Mouse (Mus musculus): ENCODE measurements around the gene Eno1. TPM values are rescaled to one million over a fixed set of nuclear protein-coding genes. Genes with fewer than 3 reads are reported as not detected.
"Not testable (repeated sequence)": the region's sequence is repeated elsewhere in the genome, so short reads cannot be mapped to it uniquely, and the experiment has no call there.

The Eno1 gene
- polyA plus RNA-seq, 1 experiment from 2014 or later: 1,859 TPM

GRCm38 (mm10) chr4:150281891-150282630 lies 45.5 kb downstream of the Eno1 start:
- Histone ChIP-seq H3K27ac (replicated peaks in 1 of 2; ENCODE audit: control insufficient read depth in 1 of 2, insufficient read depth in 1 of 2, low read depth in 2 of 2, low read length in 2 of 2) (peak overlapping the region; percentile 84 to 96), H3K27me3 (ENCODE audit: control insufficient read depth, insufficient read depth, low read length) (no peaks in the 10 kb centered on the region), H3K36me3 (ENCODE audit: control insufficient read depth, insufficient read depth, low read length) (no peaks in the 10 kb centered on the region), H3K4me3 (ENCODE audit: control insufficient read depth in 1 of 2, insufficient read depth in 1 of 2, low read depth in 1 of 2, low read length in 2 of 2) (peak overlapping the region; percentile 86 to 89), H3K4me1 (ENCODE audit: control insufficient read depth in 2 of 2, insufficient read depth in 2 of 2, low read length in 2 of 2) (peaks cover 7 to 28% of the 10 kb centered on the region in 2 experiments), H3K4me2 (ENCODE audit: low read length) (peak overlapping the region; percentile 71), H3K9me3 (ENCODE audit: control insufficient read depth, low read length) (no peaks in the 10 kb centered on the region), H3K9ac (ENCODE audit: low read length) (peak overlapping the region; percentile 99)
- WGBS: under 1% methylated on average over 32 of the region's 50 CpGs
- ATAC-seq (ENCODE audit: insufficient number of reproducible peaks, insufficient read depth, low FRiP score, low read depth): peak; percentile 37

- Histone ChIP-seq H3K27me3 (ENCODE audit: control insufficient read depth, insufficient read depth, low read length) (no peaks in the 10 kb centered on the region), H3K9ac (ENCODE audit: low read length) (peak overlapping the region; percentile 99), H3K27ac (replicated peaks in 1 of 2; ENCODE audit: control insufficient read depth in 1 of 2, insufficient read depth in 1 of 2, low read depth in 2 of 2, low read length in 2 of 2) (peak overlapping the region; percentile 62 to 96), H3K4me2 (ENCODE audit: low read length) (peak overlapping the region; percentile 71), H3K36me3 (ENCODE audit: control insufficient read depth, insufficient read depth, low read length) (no peaks in the 10 kb centered on the region), H3K4me3 (ENCODE audit: control insufficient read depth in 1 of 2, insufficient read depth in 1 of 2, low read depth in 1 of 2, low read length in 2 of 2) (peak overlapping the region; percentile 86 to 89), H3K4me1 (ENCODE audit: control insufficient read depth in 2 of 2, insufficient read depth in 2 of 2, low read length in 2 of 2) (peaks cover 7 to 28% of the 10 kb centered on the region in 2 experiments), H3K9me3 (ENCODE audit: control insufficient read depth, low read length) (no peaks in the 10 kb centered on the region)
- no peak for ATAC-seq (ENCODE audit: insufficient number of reproducible peaks, insufficient read depth, low FRiP score, low read depth)
- WGBS: 11% methylated on average over 5 of the region's 5 CpGs
Observed at GRCm38 (mm10) chr4:150282631-150283334, 46.3 kb downstream of the Eno1 start.

GRCm38 (mm10) chr4:150283335-150283638 lies 46.8 kb downstream of the Eno1 start:
- Histone ChIP-seq H3K4me2 (ENCODE audit: low read length) (peak overlapping the region; percentile 71), H3K27me3 (ENCODE audit: control insufficient read depth, insufficient read depth, low read length) (no peaks in the 10 kb centered on the region), H3K4me1 (ENCODE audit: control insufficient read depth in 2 of 2, insufficient read depth in 2 of 2, low read length in 2 of 2) (peaks cover 7 to 30% of the 10 kb centered on the region in 2 experiments), H3K27ac (replicated peaks in 1 of 2; ENCODE audit: control insufficient read depth in 1 of 2, insufficient read depth in 1 of 2, low read depth in 2 of 2, low read length in 2 of 2) (peak overlapping the region; percentile 44 to 62), H3K9ac (ENCODE audit: low read length) (peak overlapping the region; percentile 99), H3K36me3 (ENCODE audit: control insufficient read depth, insufficient read depth, low read length) (no peaks in the 10 kb centered on the region), H3K9me3 (ENCODE audit: control insufficient read depth, low read length) (no peaks in the 10 kb centered on the region), H3K4me3 (ENCODE audit: control insufficient read depth in 1 of 2, insufficient read depth in 1 of 2, low read depth in 1 of 2, low read length in 2 of 2) (peak overlapping the region; percentile 32 to 89)
- 19% methylated on average over 2 of the region's 2 CpGs for WGBS
- ATAC-seq (ENCODE audit: insufficient number of reproducible peaks, insufficient read depth, low FRiP score, low read depth): no peak

GRCm38 (mm10) chr4:150283993-150284392 lies 47.5 kb downstream of the Eno1 start:
- no peak for ATAC-seq (ENCODE audit: insufficient number of reproducible peaks, insufficient read depth, low FRiP score, low read depth)
- Histone ChIP-seq H3K4me1 (ENCODE audit: control insufficient read depth in 2 of 2, insufficient read depth in 2 of 2, low read length in 2 of 2) (peaks cover 7 to 37% of the 10 kb centered on the region in 2 experiments), H3K4me3 (ENCODE audit: control insufficient read depth in 1 of 2, insufficient read depth in 1 of 2, low read depth in 1 of 2, low read length in 2 of 2) (peak overlapping the region in 1 of 2 experiments; percentile 89; a peak in 1 of 4 replicates), H3K9me3 (ENCODE audit: control insufficient read depth, low read length) (no peaks in the 10 kb centered on the region), H3K27me3 (ENCODE audit: control insufficient read depth, insufficient read depth, low read length) (no peaks in the 10 kb centered on the region), H3K36me3 (ENCODE audit: control insufficient read depth, insufficient read depth, low read length) (no peaks in the 10 kb centered on the region), H3K9ac (ENCODE audit: low read length) (peak overlapping the region; percentile 99; the same call in 1 of the 2 replicates), H3K4me2 (ENCODE audit: low read length) (peak overlapping the region; percentile 71), H3K27ac (replicated peaks in 1 of 2; ENCODE audit: control insufficient read depth in 1 of 2, insufficient read depth in 1 of 2, low read depth in 2 of 2, low read length in 2 of 2) (no peak overlapping the region)
- WGBS: 20% methylated on average over 6 of the region's 6 CpGs

- H3K9ac ChIP-seq (ENCODE audit: low read length): no peak overlapping the region
- no peak overlapping the region for H3K4me2 ChIP-seq (ENCODE audit: low read length)
- WGBS: 85% methylated on average over 8 of the region's 8 CpGs
- H3K27me3 ChIP-seq (ENCODE audit: control insufficient read depth, insufficient read depth, low read length): no peaks in the 10 kb centered on the region
- H3K27ac ChIP-seq (replicated peaks in 1 of 2; ENCODE audit: control insufficient read depth in 1 of 2, insufficient read depth in 1 of 2, low read depth in 2 of 2, low read length in 2 of 2): no peak overlapping the region
- H3K36me3 ChIP-seq (ENCODE audit: control insufficient read depth, insufficient read depth, low read length): 0 out of 2 replicates have a peak, but pooled peaks cover 12% of the 10 kb centered on the region
- no peak for ATAC-seq (ENCODE audit: insufficient number of reproducible peaks, insufficient read depth, low FRiP score, low read depth)
- H3K4me3 ChIP-seq (ENCODE audit: control insufficient read depth in 1 of 2, insufficient read depth in 1 of 2, low read depth in 1 of 2, low read length in 2 of 2): no peak overlapping the region
- H3K4me1 ChIP-seq (ENCODE audit: control insufficient read depth in 2 of 2, insufficient read depth in 2 of 2, low read length in 2 of 2): peaks cover 7 to 36% of the 10 kb centered on the region in 2 experiments
- H3K9me3 ChIP-seq (ENCODE audit: control insufficient read depth, low read length): no peaks in the 10 kb centered on the region
Observed at GRCm38 (mm10) chr4:150286980-150287379, 50.5 kb downstream of the Eno1 start.

GRCm38 (mm10) chr4:150287463-150287862 lies 50.9 kb downstream of the Eno1 start:
- H3K27ac ChIP-seq (replicated peaks in 1 of 2; ENCODE audit: control insufficient read depth in 1 of 2, insufficient read depth in 1 of 2, low read depth in 2 of 2, low read length in 2 of 2); H3K27me3 ChIP-seq (ENCODE audit: control insufficient read depth, insufficient read depth, low read length); H3K9ac ChIP-seq (ENCODE audit: low read length); H3K4me2 ChIP-seq (ENCODE audit: low read length); ATAC-seq (ENCODE audit: insufficient number of reproducible peaks, insufficient read depth, low FRiP score, low read depth); H3K9me3 ChIP-seq (ENCODE audit: control insufficient read depth, low read length); H3K4me3 ChIP-seq (ENCODE audit: control insufficient read depth in 1 of 2, insufficient read depth in 1 of 2, low read depth in 1 of 2, low read length in 2 of 2): not testable (repeated sequence)
- 0 out of 2 replicates have a peak, but pooled peaks cover 12% of the 10 kb centered on the region for H3K36me3 ChIP-seq (ENCODE audit: control insufficient read depth, insufficient read depth, low read length)
- 81% methylated on average over 1 of the region's 1 CpGs for WGBS
- H3K4me1 ChIP-seq (ENCODE audit: control insufficient read depth in 2 of 2, insufficient read depth in 2 of 2, low read length in 2 of 2): peaks cover 7 to 36% of the 10 kb centered on the region in 2 experiments

- 97% methylated on average over 3 of the region's 3 CpGs for WGBS
- Histone ChIP-seq H3K4me3 (ENCODE audit: control insufficient read depth in 1 of 2, insufficient read depth in 1 of 2, low read depth in 1 of 2, low read length in 2 of 2) (no peak overlapping the region), H3K4me2 (ENCODE audit: low read length) (no peak overlapping the region), H3K4me1 (ENCODE audit: control insufficient read depth in 2 of 2, insufficient read depth in 2 of 2, low read length in 2 of 2) (peaks cover 0 to 13% of the 10 kb centered on the region in 2 experiments; a peak in 3 of 4 replicates), H3K27ac (replicated peaks in 1 of 2; ENCODE audit: control insufficient read depth in 1 of 2, insufficient read depth in 1 of 2, low read depth in 2 of 2, low read length in 2 of 2) (no peak overlapping the region), H3K9me3 (ENCODE audit: control insufficient read depth, low read length) (no peaks in the 10 kb centered on the region), H3K9ac (ENCODE audit: low read length) (no peak overlapping the region), H3K36me3 (ENCODE audit: control insufficient read depth, insufficient read depth, low read length) (peaks cover 16% of the 10 kb centered on the region; the same call in 1 of the 2 replicates), H3K27me3 (ENCODE audit: control insufficient read depth, insufficient read depth, low read length) (no peaks in the 10 kb centered on the region)
- no peak for ATAC-seq (ENCODE audit: insufficient number of reproducible peaks, insufficient read depth, low FRiP score, low read depth)
Observed at GRCm38 (mm10) chr4:150291900-150292299, 55.4 kb downstream of the Eno1 start.

All from heart, embryonic 14.5 days (tissue).